Mouse (Mus musculus) megakaryocyte, adult 5-6 weeks (primary cell): ENCODE measurements around the gene Olfr432. TPM values are rescaled to one million over a fixed set of nuclear protein-coding genes. Genes with fewer than 3 reads are reported as not detected.

Experiments
- total RNA-seq, 2 experiments: library from RNA; stranded (forward) in 1 of 2; stranded (reverse) in 1 of 2; fragments of 153-499, 151-499 nt in 1 of 2; fragments of 221-1000, 200-1000 nt in 1 of 2; gene quantifications; 2 replicates each; pipeline versions ENCODE4 v1.2.3 to v1.2.4; 2015 to 2017

Gene Olfr432
- total RNA-seq, 2 experiments from 2014 or later = 0.29 to 0.71 TPM

Other genes with a start within 250 kb of the Olfr432 start
- gene Ifi211, start 136.2 kb upstream of the Olfr432 start, total RNA-seq (2015) = 165 and 182 TPM in 2 replicates
- gene Ifi211, start 136.2 kb upstream of the Olfr432 start, total RNA-seq (2017) = 234 and 254 TPM in 2 replicates
- gene Mndal, start 106.7 kb upstream of the Olfr432 start, total RNA-seq (2015) = 360 and 361 TPM in 2 replicates
- gene Mndal, start 106.7 kb upstream of the Olfr432 start, total RNA-seq (2017) = 254 and 258 TPM in 2 replicates
- gene Ifi203, start 106.5 kb upstream of the Olfr432 start, total RNA-seq (2015) = 263 and 285 TPM in 2 replicates
- gene Ifi203, start 106.5 kb upstream of the Olfr432 start, total RNA-seq (2017) = 122 and 154 TPM in 2 replicates
- gene Ifi202b, start 66.5 kb upstream of the Olfr432 start, total RNA-seq (2015) = not detected in 2 replicates
- gene Ifi202b, start 66.5 kb upstream of the Olfr432 start, total RNA-seq (2017) = not detected in 2 replicates
- 33.5 and 35.2 TPM in 2 replicates for gene Ifi205, start 17.4 kb upstream of the Olfr432 start, total RNA-seq (2015)
- gene Ifi205, start 17.4 kb upstream of the Olfr432 start, total RNA-seq (2017) = 25.3 and 27.3 TPM in 2 replicates
- 0.51 and 0.73 TPM in 2 replicates for gene Olfr433, start 8.5 kb upstream of the Olfr432 start, total RNA-seq (2015)
- 0.22 and 0.49 TPM in 2 replicates for gene Olfr433, start 8.5 kb upstream of the Olfr432 start, total RNA-seq (2017)
- not detected in 2 replicates for gene Olfr430, start 17.4 kb downstream of the Olfr432 start, total RNA-seq (2015)
- not detected in 2 replicates for gene Olfr430, start 17.4 kb downstream of the Olfr432 start, total RNA-seq (2017)
- not detected in 2 replicates for gene Olfr429, start 35.1 kb downstream of the Olfr432 start, total RNA-seq (2015)
- not detected in 2 replicates for gene Olfr429, start 35.1 kb downstream of the Olfr432 start, total RNA-seq (2017)
- gene Olfr427, start 47.7 kb downstream of the Olfr432 start, total RNA-seq (2015) = not detected in 2 replicates
- gene Olfr427, start 47.7 kb downstream of the Olfr432 start, total RNA-seq (2017) = not detected in 2 replicates
- not detected in 2 replicates for gene Olfr231, start 72.0 kb downstream of the Olfr432 start, total RNA-seq (2015)
- not detected in 2 replicates for gene Olfr231, start 72.0 kb downstream of the Olfr432 start, total RNA-seq (2017)
- not detected in 2 replicates for gene Olfr424, start 82.3 kb downstream of the Olfr432 start, total RNA-seq (2015)
- not detected in 2 replicates for gene Olfr424, start 82.3 kb downstream of the Olfr432 start, total RNA-seq (2017)
- gene Olfr420, start 106.4 kb downstream of the Olfr432 start, total RNA-seq (2015) = not detected in 2 replicates
- gene Olfr420, start 106.4 kb downstream of the Olfr432 start, total RNA-seq (2017) = not detected in 2 replicates
- 1.1 and 1.3 TPM in 2 replicates for gene Spta1, start 123.6 kb downstream of the Olfr432 start, total RNA-seq (2015)
- gene Spta1, start 123.6 kb downstream of the Olfr432 start, total RNA-seq (2017) = 2.7 and 5.9 TPM in 2 replicates
- not detected in 2 replicates for gene Olfr419, start 202.9 kb downstream of the Olfr432 start, total RNA-seq (2015)
- not detected in 2 replicates for gene Olfr419, start 202.9 kb downstream of the Olfr432 start, total RNA-seq (2017)